12 mouse cellular contexts compared by ENCODE assay signal in genomic region chr16:6821741-6822140, GRCm38 (mm10).
"Had no signal": no experiment of that assay in that cellular context is flagged by ENCODE, and none has a peak within 500 bp of the region (broad histone marks: within the 10 kb centered on the region; RNA-seq: fewer than 3 reads in every experiment).

No protein-coding gene starts in this region.

- DNase-seq: lung, adult 18-20 months; lung, embryonic 14.5 days; lung, postnatal 10 days; lung, postnatal 4 days; midbrain, embryonic 14.5 days; retina, postnatal 1 day; right cerebral cortex, adult 18-20 months; right cerebral cortex, postnatal 25 days; right cerebral cortex, postnatal 4 days; spleen, adult 18-20 months; thymus, adult 2 months; thymus, postnatal 25 days had no signal
